Mouse (Mus musculus): ENCODE data around the gene Mybbp1a. TPM values are rescaled to one million over a fixed set of nuclear protein-coding genes. Genes with fewer than 3 reads are reported as not detected.

The Mybbp1a gene
- polyA plus RNA-seq, 1 experiment from 2014 or later, result 63.1 TPM

DNA sequence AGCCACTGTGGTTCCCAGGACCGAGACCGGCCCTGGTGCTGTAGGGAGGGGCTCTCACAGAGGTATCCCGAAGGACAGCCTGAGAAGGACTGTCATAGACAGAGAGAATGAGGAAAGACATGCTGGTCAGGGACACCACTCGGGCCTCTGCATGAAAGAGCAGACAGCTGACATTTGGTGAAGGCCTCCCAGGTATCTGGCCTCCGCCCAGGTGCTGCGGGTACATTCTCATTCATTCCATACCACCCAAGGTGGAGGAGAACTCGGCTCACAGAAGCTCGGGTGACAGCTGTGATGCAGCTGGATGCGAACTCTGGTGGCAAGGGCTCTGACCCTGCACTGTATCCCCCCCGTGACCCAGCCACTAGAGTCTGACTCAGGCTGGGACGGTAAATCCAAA lies 44.8 kb downstream of the Mybbp1a start:
- Histone ChIP-seq H3K4me3 (replicated peaks) (no peak overlapping the region), H3K27ac (replicated peaks) (no peak overlapping the region), H3K9ac (replicated peaks) (no peak overlapping the region), H3K4me1 (peaks cover 62% of the 10 kb centered on the region), H3K4me2 (no peak overlapping the region), H3K27me3 (replicated peaks) (no peaks in the 10 kb centered on the region), H3K36me3 (no peaks in the 10 kb centered on the region), H3K9me3 (replicated peaks) (no peaks in the 10 kb centered on the region)
- ATAC-seq (ENCODE audit: low FRiP score), result no peak
- WGBS, result 76% methylated on average over 11 of the region's 11 CpGs

GRCm38 (mm10) chr11:72487171-72487570 lies 46.0 kb downstream of the Mybbp1a start:
- Histone ChIP-seq H3K9ac (replicated peaks) (peak overlapping the region; percentile 87; the same call in 1 of the 2 replicates), H3K4me1 (peaks cover 62% of the 10 kb centered on the region), H3K27ac (replicated peaks) (no peak overlapping the region), H3K36me3 (no peaks in the 10 kb centered on the region), H3K4me2 (peak overlapping the region; percentile 74), H3K4me3 (replicated peaks) (peak overlapping the region; percentile 73), H3K9me3 (replicated peaks) (no peaks in the 10 kb centered on the region), H3K27me3 (replicated peaks) (no peaks in the 10 kb centered on the region)
- WGBS, result 48% methylated on average over 5 of the region's 5 CpGs
- no peak for ATAC-seq (ENCODE audit: low FRiP score)

DNA sequence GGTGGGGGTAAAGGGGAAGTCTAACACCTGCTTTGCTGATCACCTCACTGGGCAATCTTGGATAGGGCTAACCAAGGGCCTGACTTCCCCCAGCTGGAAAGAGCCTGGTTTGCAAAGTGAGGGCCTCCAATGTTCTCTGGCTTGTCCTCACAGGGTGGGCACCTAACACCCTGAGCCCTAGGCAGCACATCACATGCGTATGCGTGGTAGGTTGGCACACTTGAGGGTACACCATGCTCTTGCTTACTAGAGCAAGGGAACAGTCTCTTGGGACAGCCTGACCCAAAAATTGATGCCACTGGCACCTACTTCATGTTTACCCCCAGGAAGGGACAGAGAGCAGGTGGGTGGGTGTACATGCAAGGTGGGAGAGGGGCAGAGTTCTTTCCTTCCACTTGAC lies 46.6 kb downstream of the Mybbp1a start:
- Histone ChIP-seq H3K4me2 (peak overlapping the region; percentile 74), H3K4me3 (replicated peaks) (peak overlapping the region; percentile 73), H3K27me3 (replicated peaks) (no peaks in the 10 kb centered on the region), H3K27ac (replicated peaks) (no peak overlapping the region), H3K9ac (replicated peaks) (peak overlapping the region; percentile 87; the same call in 1 of the 2 replicates), H3K4me1 (peaks cover 56% of the 10 kb centered on the region), H3K9me3 (replicated peaks) (no peaks in the 10 kb centered on the region), H3K36me3 (no peaks in the 10 kb centered on the region)
- 93% methylated on average over 2 of the region's 2 CpGs for WGBS
- ATAC-seq (ENCODE audit: low FRiP score), result no peak

GRCm38 (mm10) chr11:72488753-72489271 lies 47.7 kb downstream of the Mybbp1a start:
- Histone ChIP-seq H3K27ac (replicated peaks) (peak overlapping the region; percentile 91), H3K4me2 (peak overlapping the region; percentile 74), H3K27me3 (replicated peaks) (no peaks in the 10 kb centered on the region), H3K9ac (replicated peaks) (peak overlapping the region; percentile 87), H3K9me3 (replicated peaks) (no peaks in the 10 kb centered on the region), H3K4me3 (replicated peaks) (peak overlapping the region; percentile 73), H3K36me3 (no peaks in the 10 kb centered on the region), H3K4me1 (peaks cover 54% of the 10 kb centered on the region)
- 1% methylated on average over 38 of the region's 38 CpGs for WGBS
- peak; percentile 84 for ATAC-seq (ENCODE audit: low FRiP score)

GRCm38 (mm10) chr11:72489397-72489796 lies 48.2 kb downstream of the Mybbp1a start:
- Histone ChIP-seq H3K9me3 (replicated peaks) (no peaks in the 10 kb centered on the region), H3K36me3 (no peaks in the 10 kb centered on the region), H3K4me1 (peaks cover 54% of the 10 kb centered on the region), H3K4me3 (replicated peaks) (peak overlapping the region; percentile 73), H3K9ac (replicated peaks) (peak overlapping the region; percentile 87), H3K27me3 (replicated peaks) (no peaks in the 10 kb centered on the region), H3K27ac (replicated peaks) (peak overlapping the region; percentile 91), H3K4me2 (peak overlapping the region; percentile 74)
- peak; percentile 42 for ATAC-seq (ENCODE audit: low FRiP score)
- under 1% methylated on average over 20 of the region's 42 CpGs for WGBS

GRCm38 (mm10) chr11:72489881-72490301 lies 48.7 kb downstream of the Mybbp1a start, which contains the start of gene Spns2:
TSS of gene Spns2 (minus strand) at chr11:72489904.
- Histone ChIP-seq H3K27ac (replicated peaks) (peak within 1 kb of the TSS; percentile 91), H3K4me1 (peaks cover 50% of the 10 kb centered on the region), H3K9me3 (replicated peaks) (no peaks in the 10 kb centered on the region), H3K9ac (replicated peaks) (peak within 1 kb of the TSS; percentile 87), H3K4me2 (peak within 1 kb of the TSS; percentile 74), H3K36me3 (no peaks in the 10 kb centered on the region), H3K4me3 (replicated peaks) (peak within 1 kb of the TSS; percentile 73), H3K27me3 (replicated peaks) (no peaks in the 10 kb centered on the region)
- peak; percentile 89 for ATAC-seq (ENCODE audit: low FRiP score)
- under 1% methylated on average over 30 of the region's 42 CpGs for WGBS

DNA sequence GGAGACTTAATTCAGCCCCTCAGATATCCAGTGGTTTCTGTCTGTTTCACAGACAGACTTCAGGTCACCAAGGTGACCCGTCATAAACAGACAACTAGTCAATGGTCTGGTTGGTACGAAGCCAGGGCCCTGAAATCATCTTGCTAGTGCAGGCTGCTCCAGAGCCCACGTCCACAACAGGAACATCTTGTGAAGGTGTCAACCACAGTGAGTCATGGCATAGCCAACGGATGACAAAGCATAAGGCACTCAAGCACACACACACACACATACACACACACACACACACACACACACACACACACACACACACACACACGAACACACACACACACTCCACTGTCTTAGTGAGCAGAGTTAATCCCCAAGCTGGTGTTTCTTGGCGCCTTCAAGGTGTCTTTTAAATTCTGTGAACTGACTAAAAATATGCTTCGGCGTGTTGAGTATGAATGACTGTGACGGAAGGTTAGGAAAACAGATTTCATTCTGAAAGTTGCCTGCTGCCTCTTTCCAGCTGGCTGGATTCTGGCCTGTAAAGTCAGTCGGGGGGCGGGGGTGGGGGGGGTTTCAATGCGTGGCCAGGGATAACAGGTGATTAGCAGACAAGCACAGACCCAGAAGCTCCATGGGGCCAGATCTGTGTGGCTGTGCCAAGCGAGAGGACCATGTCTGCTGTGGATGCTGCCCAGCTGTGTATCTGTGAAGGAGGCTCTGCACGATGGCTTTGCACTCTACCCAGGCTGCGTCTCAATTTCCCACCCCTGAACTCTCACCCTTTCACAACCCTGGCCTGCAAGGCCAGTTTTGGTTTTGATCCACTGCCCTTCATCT lies 50.2 kb downstream of the Mybbp1a start:
- ATAC-seq (ENCODE audit: low FRiP score), result no peak
- Histone ChIP-seq H3K36me3 (no peaks in the 10 kb centered on the region), H3K9me3 (replicated peaks) (no peaks in the 10 kb centered on the region), H3K9ac (replicated peaks) (no peak overlapping the region), H3K4me1 (peaks cover 36% of the 10 kb centered on the region), H3K27ac (replicated peaks) (no peak overlapping the region), H3K4me2 (no peak overlapping the region), H3K4me3 (replicated peaks) (no peak overlapping the region), H3K27me3 (replicated peaks) (no peaks in the 10 kb centered on the region)
- 71% methylated on average over 15 of the region's 15 CpGs for WGBS

GRCm38 (mm10) chr11:72494046-72494988 lies 53.2 kb downstream of the Mybbp1a start:
- H3K9me3 ChIP-seq (replicated peaks), result no peaks in the 10 kb centered on the region
- H3K4me3 ChIP-seq (replicated peaks), result no peak overlapping the region
- H3K4me1 ChIP-seq, result peaks cover 19% of the 10 kb centered on the region
- WGBS, result 57% methylated on average over 8 of the region's 8 CpGs
- H3K27ac ChIP-seq (replicated peaks), result no peak overlapping the region
- no peaks in the 10 kb centered on the region for H3K36me3 ChIP-seq
- H3K27me3 ChIP-seq (replicated peaks), result no peaks in the 10 kb centered on the region
- no peak for ATAC-seq (ENCODE audit: low FRiP score)
- no peak overlapping the region for H3K9ac ChIP-seq (replicated peaks)
- no peak overlapping the region for H3K4me2 ChIP-seq

DNA sequence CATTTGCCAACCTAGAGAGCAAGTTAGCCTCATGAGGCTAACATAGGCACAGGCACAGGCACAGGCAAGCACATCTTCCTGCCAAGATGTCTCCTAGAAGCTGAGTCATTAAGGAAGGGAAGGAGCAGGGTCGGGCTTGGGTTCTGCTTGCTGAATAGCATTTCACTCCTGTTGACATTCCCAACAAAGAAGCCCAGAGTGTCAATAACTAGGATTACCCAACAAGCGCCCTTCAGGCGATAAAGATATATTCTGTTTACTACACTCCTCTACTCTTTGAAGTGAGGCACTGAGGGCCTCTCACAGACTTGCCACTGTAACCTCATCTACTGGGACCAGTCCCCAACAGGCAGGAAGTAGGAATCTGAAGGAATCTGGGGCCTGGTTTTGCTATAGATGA lies 54.9 kb downstream of the Mybbp1a start:
- ATAC-seq (ENCODE audit: low FRiP score), result no peak

DNA sequence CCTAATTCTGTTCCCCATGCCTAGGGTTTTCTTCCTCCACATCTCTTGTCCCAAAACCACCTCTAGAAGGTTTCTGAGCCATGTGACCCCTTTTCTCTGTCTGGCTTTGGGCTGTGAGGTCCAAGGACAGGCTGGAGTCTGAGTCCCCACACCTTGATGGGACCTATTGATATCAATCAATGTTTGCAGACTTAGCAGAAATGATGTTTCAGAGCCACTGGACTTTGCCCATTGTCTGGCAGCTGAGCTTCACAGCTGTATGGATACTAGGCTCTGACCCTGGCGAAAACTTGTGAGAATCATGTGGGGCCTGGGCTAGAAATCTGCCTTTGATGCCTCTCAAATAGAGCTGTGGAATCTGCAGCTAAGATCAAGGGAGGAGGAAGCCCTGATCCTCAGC lies 55.6 kb downstream of the Mybbp1a start:
- 87% methylated on average over 1 of the region's 1 CpGs for WGBS
- no peak overlapping the region for H3K4me3 ChIP-seq (replicated peaks)
- H3K9me3 ChIP-seq (replicated peaks), result no peaks in the 10 kb centered on the region
- no peaks in the 10 kb centered on the region for H3K36me3 ChIP-seq
- ATAC-seq (ENCODE audit: low FRiP score), result no peak
- H3K9ac ChIP-seq (replicated peaks), result no peak overlapping the region
- peaks cover 19% of the 10 kb centered on the region for H3K4me1 ChIP-seq
- no peak overlapping the region for H3K4me2 ChIP-seq
- no peaks in the 10 kb centered on the region for H3K27me3 ChIP-seq (replicated peaks)
- no peak overlapping the region for H3K27ac ChIP-seq (replicated peaks)

More for the DNA sequence above, 54.9 kb downstream of the Mybbp1a start:
- Histone ChIP-seq H3K27me3 (replicated peaks) (no peaks in the 10 kb centered on the region), H3K4me1 (peaks cover 13% of the 10 kb centered on the region), H3K27ac (replicated peaks) (no peak overlapping the region), H3K4me2 (no peak overlapping the region), H3K36me3 (no peaks in the 10 kb centered on the region), H3K9ac (replicated peaks) (no peak overlapping the region), H3K9me3 (replicated peaks) (no peaks in the 10 kb centered on the region), H3K4me3 (replicated peaks) (no peak overlapping the region)
- 59% methylated on average over 3 of the region's 3 CpGs for WGBS

DNA sequence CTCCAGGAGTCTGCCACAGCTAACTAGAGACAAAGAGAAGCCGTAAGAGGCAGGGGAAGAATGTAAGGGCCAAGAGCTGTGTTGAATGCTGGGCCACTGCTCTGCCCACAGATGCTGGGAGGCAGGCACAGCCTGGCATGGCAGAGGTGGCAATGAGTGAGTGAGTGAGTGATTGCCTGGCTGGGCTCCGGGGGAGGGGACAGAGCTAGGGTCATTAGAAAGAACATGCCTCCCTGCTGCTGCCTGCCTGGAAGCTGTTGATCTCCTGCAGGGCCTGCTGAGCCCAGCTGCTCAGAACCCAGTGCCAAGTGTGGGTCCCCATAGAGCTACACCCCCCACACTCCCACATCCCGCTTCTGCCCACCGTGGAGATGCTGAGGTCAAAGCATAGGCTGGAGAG lies 56.2 kb downstream of the Mybbp1a start:
- Histone ChIP-seq H3K36me3 (no peaks in the 10 kb centered on the region), H3K9me3 (replicated peaks) (no peaks in the 10 kb centered on the region), H3K4me3 (replicated peaks) (no peak overlapping the region), H3K9ac (replicated peaks) (no peak overlapping the region), H3K27me3 (replicated peaks) (no peaks in the 10 kb centered on the region), H3K27ac (replicated peaks) (no peak overlapping the region; the same call in 1 of the 2 replicates), H3K4me1 (peaks cover 25% of the 10 kb centered on the region), H3K4me2 (no peak overlapping the region)
- WGBS, result 12% methylated on average over 4 of the region's 4 CpGs
- ATAC-seq (ENCODE audit: low FRiP score), result no peak

All from neural tube, embryonic 15.5 days (tissue).